Mouse (Mus musculus) neural tube, embryonic 14.5 days (tissue): ENCODE data around the gene Apoo. TPM values are rescaled to one million over a fixed set of nuclear protein-coding genes. Genes with fewer than 3 reads are reported as not detected.
"Not testable (repeated sequence)": the region's sequence is repeated elsewhere in the genome, so short reads cannot be mapped to it uniquely, and the experiment has no call there.

Source experiments
- ATAC-seq: fragments of 200-750 bp; cut with Nextera tagmentation; 2 replicates; pipeline ENCODE4 v1.8.0; 2017; ENCODE audit warnings: low read depth, mild to moderate bottlenecking, moderate TSS enrichment, moderate library complexity
- H3K27ac ChIP-seq: fragments of 300-500 bp; sonication (generic); 2 replicates; pipeline ENCODE4 v1.5.1; 2014; ENCODE audit warnings: low read depth, mild to moderate bottlenecking, control low read depth, low read length, moderate library complexity, mixed read lengths
- H3K27me3 ChIP-seq: fragments of 300-500 bp; sonication (generic); 2 replicates; pipeline ENCODE4 v1.6.1; 2014; ENCODE audit warnings: low read length; ENCODE audit not compliant: control insufficient read depth, insufficient read depth
- H3K36me3 ChIP-seq: fragments of 300-500 bp; sonication (generic); 2 replicates; pipeline ENCODE4 v1.6.1; 2014; ENCODE audit warnings: low read length, mixed read lengths; ENCODE audit not compliant: control insufficient read depth, insufficient read depth
- H3K4me1 ChIP-seq: fragments of 300-500 bp; sonication (generic); 2 replicates; pipeline ENCODE4 v1.6.1; 2014; ENCODE audit warnings: low read length; ENCODE audit not compliant: control insufficient read depth, insufficient read depth
- H3K4me2 ChIP-seq: fragments of 300-500 bp; sonication (generic); 2 replicates; pipeline ENCODE4 v1.6.1; 2014; ENCODE audit warnings: mild to moderate bottlenecking, low read depth, low read length, control low read depth
- H3K4me3 ChIP-seq: fragments of 300-500 bp; sonication (generic); 2 replicates; pipeline ENCODE4 v1.5.1; 2014; ENCODE audit warnings: low read depth, low read length, control low read depth, mixed read lengths
- H3K9ac ChIP-seq: fragments of 300-500 bp; sonication (generic); replicated peaks from 2 replicates; pipeline ENCODE4 v1.6.1; 2014; ENCODE audit warnings: low read depth, mild to moderate bottlenecking, control low read depth, low read length, mixed read lengths
- H3K9me3 ChIP-seq: fragments of 300-500 bp; sonication (generic); 2 replicates; pipeline ENCODE4 v1.6.1; 2016; ENCODE audit warnings: low read length; ENCODE audit not compliant: control insufficient read depth
- WGBS: fragments of 180-500 bp; shearing (Covaris S2); extraction: QIAGEN DNeasy Blood & Tissue Kit; methylation state at CpG from one replicate; pipeline ENCODE4 v1.1.7; 2014; 5-methylcytosine and 5-hydroxymethylcytosine counted together
- polyA plus RNA-seq: library from polyadenylated mRNA; unstranded; fragments of >200 nt; fragmentation: Nextera tagmentation; extraction: Ambion mirVana; gene quantifications from 2 replicates; pipeline ENCODE4 v1.2.1, GENCODE M21; 2014

Gene Apoo
- 133 and 145 TPM in 2 replicates for polyA plus RNA-seq

GRCm38 (mm10) chrX:94366670-94367241 is at the start of gene Apoo, which contains the start of gene Fam90a1b:
TSS of gene Apoo (plus strand) at chrX:94367117.
TSS of gene Fam90a1b (minus strand) at chrX:94366777.
- Histone ChIP-seq H3K9me3 (no peaks in the 10 kb centered on the region), H3K9ac (peak within 1 kb of the TSS; percentile 48), H3K27me3 (peaks cover 27% of the 10 kb centered on the region), H3K27ac (peak within 1 kb of the TSS; percentile 64), H3K4me1 (no peaks in the 10 kb centered on the region), H3K36me3 (no peaks in the 10 kb centered on the region), H3K4me3 (peak within 1 kb of the TSS; percentile 51), H3K4me2 (peak within 1 kb of the TSS; percentile 38)
- WGBS, result 9% methylated on average over 46 of the region's 46 CpGs
- ATAC-seq, result peak; percentile 99

- H3K9ac ChIP-seq, result no peak overlapping the region
- 59% methylated on average over 11 of the region's 11 CpGs for WGBS
- no peak overlapping the region for H3K4me3 ChIP-seq
- H3K4me2 ChIP-seq, result no peak overlapping the region
- H3K36me3 ChIP-seq, result no peaks in the 10 kb centered on the region
- H3K9me3 ChIP-seq, result no peaks in the 10 kb centered on the region
- H3K27me3 ChIP-seq, result peaks cover 3% of the 10 kb centered on the region; the same call in 1 of the 2 replicates
- H3K27ac ChIP-seq, result no peak overlapping the region
- no peaks in the 10 kb centered on the region for H3K4me1 ChIP-seq
- no peak for ATAC-seq
These were observed 45.6 kb upstream of the Apoo start for GRCm38 (mm10) chrX:94321036-94321902.

GRCm38 (mm10) chrX:94343638-94344037 is 23.3 kb upstream of the Apoo start:
- not testable (repeated sequence) for H3K27ac ChIP-seq, H3K4me2 ChIP-seq, H3K9ac ChIP-seq, H3K9me3 ChIP-seq, H3K36me3 ChIP-seq, H3K27me3 ChIP-seq, H3K4me1 ChIP-seq, ATAC-seq, H3K4me3 ChIP-seq
- 96% methylated on average over 2 of the region's 4 CpGs for WGBS

GRCm38 (mm10) chrX:94365381-94365925 is 1.5 kb upstream of the Apoo start:
- H3K36me3 ChIP-seq, result no peaks in the 10 kb centered on the region
- peaks cover 27% of the 10 kb centered on the region for H3K27me3 ChIP-seq

GRCm38 (mm10) chrX:94366029-94366428 is 888 bp upstream of the Apoo start:
- peaks cover 27% of the 10 kb centered on the region for H3K27me3 ChIP-seq
- H3K9ac ChIP-seq, result no peak overlapping the region
- H3K4me1 ChIP-seq, result no peaks in the 10 kb centered on the region
- H3K36me3 ChIP-seq, result no peaks in the 10 kb centered on the region
- peak overlapping the region; percentile 51; the same call in 1 of the 2 replicates for H3K4me3 ChIP-seq
- H3K9me3 ChIP-seq, result no peaks in the 10 kb centered on the region
- H3K27ac ChIP-seq, result no peak overlapping the region
- ATAC-seq, result no peak
- 18% methylated on average over 16 of the region's 16 CpGs for WGBS
- peak overlapping the region; percentile 38 for H3K4me2 ChIP-seq

More at GRCm38 (mm10) chrX:94365381-94365925, 1.5 kb upstream of the Apoo start:
- Histone ChIP-seq H3K4me3 (no peak overlapping the region), H3K4me1 (no peaks in the 10 kb centered on the region), H3K9me3 (no peaks in the 10 kb centered on the region), H3K4me2 (peak overlapping the region; percentile 38; the same call in 1 of the 2 replicates), H3K9ac (no peak overlapping the region), H3K27ac (no peak overlapping the region)
- 26% methylated on average over 14 of the region's 14 CpGs for WGBS
- ATAC-seq, result no peak

GRCm38 (mm10) chrX:94367248-94367647 is 331 bp downstream of the Apoo start:
- Histone ChIP-seq H3K27ac (peak overlapping the region; percentile 64), H3K9me3 (no peaks in the 10 kb centered on the region), H3K9ac (peak overlapping the region; percentile 48), H3K27me3 (peaks cover 27% of the 10 kb centered on the region), H3K4me1 (no peaks in the 10 kb centered on the region), H3K4me2 (peak overlapping the region; percentile 34), H3K36me3 (no peaks in the 10 kb centered on the region), H3K4me3 (peak overlapping the region; percentile 51)
- peak; percentile 57 for ATAC-seq
- WGBS, result 15% methylated on average over 17 of the region's 17 CpGs

GRCm38 (mm10) chrX:94378734-94379133 is 11.8 kb downstream of the Apoo start:
- Histone ChIP-seq H3K9ac (no peak overlapping the region), H3K4me2 (no peak overlapping the region), H3K4me1 (no peaks in the 10 kb centered on the region), H3K27ac (no peak overlapping the region), H3K9me3 (no peaks in the 10 kb centered on the region), H3K27me3 (no peaks in the 10 kb centered on the region), H3K4me3 (no peak overlapping the region), H3K36me3 (no peaks in the 10 kb centered on the region)
- no peak for ATAC-seq
- WGBS, result 62% methylated on average over 5 of the region's 5 CpGs

- Histone ChIP-seq H3K4me1 (no peaks in the 10 kb centered on the region), H3K27ac (no peak overlapping the region), H3K4me3 (no peak overlapping the region), H3K9ac (no peak overlapping the region), H3K4me2 (no peak overlapping the region), H3K36me3 (no peaks in the 10 kb centered on the region), H3K27me3 (no peaks in the 10 kb centered on the region; the same call in 1 of the 2 replicates), H3K9me3 (no peaks in the 10 kb centered on the region)
- 49% methylated on average over 3 of the region's 3 CpGs for WGBS
- ATAC-seq, result no peak
These were observed 42.1 kb downstream of the Apoo start for GRCm38 (mm10) chrX:94408975-94409374.

GRCm38 (mm10) chrX:94420210-94420609 is 53.3 kb downstream of the Apoo start:
- H3K9ac ChIP-seq, result no peak overlapping the region
- no peaks in the 10 kb centered on the region for H3K36me3 ChIP-seq
- H3K4me1 ChIP-seq, result no peaks in the 10 kb centered on the region
- no peak overlapping the region for H3K27ac ChIP-seq
- no peak overlapping the region for H3K4me3 ChIP-seq
- H3K9me3 ChIP-seq, result no peaks in the 10 kb centered on the region
- 91% methylated on average over 2 of the region's 2 CpGs for WGBS
- no peak overlapping the region for H3K4me2 ChIP-seq
- no peak for ATAC-seq
- H3K27me3 ChIP-seq, result no peaks in the 10 kb centered on the region
